Mouse (Mus musculus) limb, embryonic 15.5 days (tissue): ENCODE results near the gene Kcnk2. TPM values are rescaled to one million over a fixed set of nuclear protein-coding genes. Genes with fewer than 3 reads are reported as not detected.

ENCODE experiments used
- ATAC-seq: fragments of 200-750 bp; cut with Nextera tagmentation; 2 replicates; pipeline ENCODE4 v1.8.0; 2017; ENCODE audit warnings: low read depth, moderate TSS enrichment; ENCODE audit not compliant: insufficient number of reproducible peaks, low FRiP score, low TSS enrichment
- H3K27ac ChIP-seq: fragments of 300-500 bp; sonication (generic); 2 replicates; pipeline ENCODE4 v1.5.1; 2015; ENCODE audit warnings: moderate library complexity, mild to moderate bottlenecking, inconsistent platforms
- H3K27me3 ChIP-seq: fragments of 300-500 bp; sonication (generic); 2 replicates; pipeline ENCODE4 v1.6.1; 2015; ENCODE audit warnings: inconsistent platforms
- H3K36me3 ChIP-seq: fragments of 300-500 bp; sonication (generic); 2 replicates; pipeline ENCODE4 v1.6.1; 2015; ENCODE audit warnings: inconsistent platforms
- H3K4me1 ChIP-seq: fragments of 300-500 bp; sonication (generic); 2 replicates; pipeline ENCODE4 v1.6.1; 2015; ENCODE audit warnings: inconsistent platforms
- H3K4me2 ChIP-seq: fragments of 300-500 bp; sonication (generic); 2 replicates; pipeline ENCODE4 v1.6.1; 2015; ENCODE audit warnings: mild to moderate bottlenecking, inconsistent platforms
- H3K4me3 ChIP-seq: fragments of 300-500 bp; sonication (generic); 2 replicates; pipeline ENCODE4 v1.5.1; 2015; ENCODE audit warnings: mild to moderate bottlenecking, inconsistent platforms
- H3K9ac ChIP-seq: fragments of 300-500 bp; sonication (generic); 2 replicates; pipeline ENCODE4 v1.6.1; 2015; ENCODE audit warnings: inconsistent platforms
- H3K9me3 ChIP-seq: fragments of 300-500 bp; sonication (generic); 2 replicates; pipeline ENCODE4 v1.6.1; 2016; ENCODE audit warnings: inconsistent platforms
- WGBS: fragments of 180-500 bp; shearing (Covaris S2); methylation state at CpG from one replicate; pipeline ENCODE4 v1.1.7; 2015; 5-methylcytosine and 5-hydroxymethylcytosine counted together
- polyA plus RNA-seq: library from polyadenylated mRNA; unstranded; fragments of >200 nt; fragmentation: Nextera tagmentation; extraction: Ambion mirVana; gene quantifications from 2 replicates; pipeline ENCODE4 v1.2.1, GENCODE M21; 2015

Kcnk2 gene
- polyA plus RNA-seq: 7.2 and 9.3 TPM in 2 replicates

- no peak within 1 kb of the TSS for H3K27ac ChIP-seq
- no peaks in the 10 kb centered on the region for H3K36me3 ChIP-seq
- 22% methylated on average over 14 of the region's 14 CpGs for WGBS
- H3K27me3 ChIP-seq: no peaks in the 10 kb centered on the region; the same call in 1 of the 2 replicates
- H3K4me1 ChIP-seq: peaks cover 10% of the 10 kb centered on the region; the same call in 1 of the 2 replicates
- H3K4me3 ChIP-seq: peak within 1 kb of the TSS; percentile 9; the same call in 1 of the 2 replicates
- H3K9ac ChIP-seq: no peak within 1 kb of the TSS
- H3K9me3 ChIP-seq: no peaks in the 10 kb centered on the region
- peak within 1 kb of the TSS; percentile 29 for H3K4me2 ChIP-seq
- ATAC-seq: no peak
Measured at GRCm38 (mm10) chr1:189402223-189402943, at the start of gene Kcnk2. Kcnk2 (minus strand) TSS chr1:189402273.

- Histone ChIP-seq H3K27me3 (no peaks in the 10 kb centered on the region), H3K4me3 (no peak overlapping the region), H3K4me1 (no peaks in the 10 kb centered on the region), H3K27ac (no peak overlapping the region), H3K4me2 (no peak overlapping the region), H3K36me3 (no peaks in the 10 kb centered on the region), H3K9me3 (no peaks in the 10 kb centered on the region), H3K9ac (no peak overlapping the region)
- WGBS: 77% methylated on average over 9 of the region's 9 CpGs
- ATAC-seq: no peak
Measured at GRCm38 (mm10) chr1:189440741-189441140, 38.7 kb upstream of the Kcnk2 start.

GRCm38 (mm10) chr1:189437126-189437525 lies 35.1 kb upstream of the Kcnk2 start:
- H3K4me3 ChIP-seq: no peak overlapping the region
- no peak overlapping the region for H3K9ac ChIP-seq
- no peak overlapping the region for H3K27ac ChIP-seq
- no peaks in the 10 kb centered on the region for H3K36me3 ChIP-seq
- H3K4me1 ChIP-seq: no peaks in the 10 kb centered on the region
- H3K9me3 ChIP-seq: no peaks in the 10 kb centered on the region
- no peaks in the 10 kb centered on the region for H3K27me3 ChIP-seq
- H3K4me2 ChIP-seq: no peak overlapping the region
- WGBS: 76% methylated on average over 5 of the region's 5 CpGs
- ATAC-seq: no peak

GRCm38 (mm10) chr1:189435452-189435851 lies 33.4 kb upstream of the Kcnk2 start:
- 77% methylated on average over 10 of the region's 10 CpGs for WGBS
- Histone ChIP-seq H3K36me3 (no peaks in the 10 kb centered on the region), H3K4me1 (no peaks in the 10 kb centered on the region), H3K9me3 (no peaks in the 10 kb centered on the region), H3K4me3 (no peak overlapping the region), H3K27ac (no peak overlapping the region), H3K9ac (no peak overlapping the region), H3K27me3 (no peaks in the 10 kb centered on the region), H3K4me2 (no peak overlapping the region)
- no peak for ATAC-seq

GRCm38 (mm10) chr1:189431479-189431878 lies 29.4 kb upstream of the Kcnk2 start:
- Histone ChIP-seq H3K36me3 (no peaks in the 10 kb centered on the region), H3K27ac (no peak overlapping the region), H3K9ac (no peak overlapping the region), H3K4me3 (no peak overlapping the region), H3K4me2 (no peak overlapping the region), H3K27me3 (no peaks in the 10 kb centered on the region), H3K4me1 (no peaks in the 10 kb centered on the region), H3K9me3 (no peaks in the 10 kb centered on the region)
- no peak for ATAC-seq
- WGBS: 42% methylated on average over 5 of the region's 5 CpGs

- no peaks in the 10 kb centered on the region for H3K27me3 ChIP-seq
- H3K4me1 ChIP-seq: no peaks in the 10 kb centered on the region
- H3K4me3 ChIP-seq: no peak overlapping the region
- no peak overlapping the region for H3K9ac ChIP-seq
- 28% methylated on average over 4 of the region's 4 CpGs for WGBS
- ATAC-seq: no peak
- no peaks in the 10 kb centered on the region for H3K9me3 ChIP-seq
- no peak overlapping the region for H3K27ac ChIP-seq
- no peaks in the 10 kb centered on the region for H3K36me3 ChIP-seq
- H3K4me2 ChIP-seq: no peak overlapping the region
Measured at GRCm38 (mm10) chr1:189430534-189430933, 28.5 kb upstream of the Kcnk2 start.

GRCm38 (mm10) chr1:189429566-189429965 lies 27.5 kb upstream of the Kcnk2 start:
- no peak overlapping the region for H3K9ac ChIP-seq
- 42% methylated on average over 10 of the region's 10 CpGs for WGBS
- no peak overlapping the region for H3K4me2 ChIP-seq
- ATAC-seq: no peak
- H3K36me3 ChIP-seq: no peaks in the 10 kb centered on the region
- H3K27me3 ChIP-seq: no peaks in the 10 kb centered on the region
- H3K4me1 ChIP-seq: no peaks in the 10 kb centered on the region
- H3K27ac ChIP-seq: no peak overlapping the region
- no peaks in the 10 kb centered on the region for H3K9me3 ChIP-seq
- no peak overlapping the region for H3K4me3 ChIP-seq

- Histone ChIP-seq H3K4me2 (no peak overlapping the region), H3K9me3 (no peaks in the 10 kb centered on the region), H3K27ac (no peak overlapping the region), H3K36me3 (no peaks in the 10 kb centered on the region), H3K4me3 (no peak overlapping the region), H3K4me1 (no peaks in the 10 kb centered on the region), H3K9ac (no peak overlapping the region), H3K27me3 (no peaks in the 10 kb centered on the region)
- 79% methylated on average over 11 of the region's 11 CpGs for WGBS
- no peak for ATAC-seq
Measured at GRCm38 (mm10) chr1:189426252-189426651, 24.2 kb upstream of the Kcnk2 start.

- 68% methylated on average over 1 of the region's 1 CpGs for WGBS
- ATAC-seq: no peak
- Histone ChIP-seq H3K4me3 (no peak overlapping the region), H3K27me3 (no peaks in the 10 kb centered on the region), H3K9ac (no peak overlapping the region), H3K4me2 (no peak overlapping the region), H3K4me1 (no peaks in the 10 kb centered on the region), H3K27ac (no peak overlapping the region), H3K9me3 (no peaks in the 10 kb centered on the region), H3K36me3 (no peaks in the 10 kb centered on the region)
Measured at GRCm38 (mm10) chr1:189419914-189420313, 17.8 kb upstream of the Kcnk2 start.

GRCm38 (mm10) chr1:189409906-189410305 lies 7.8 kb upstream of the Kcnk2 start:
- H3K4me2 ChIP-seq: no peak overlapping the region
- no peaks in the 10 kb centered on the region for H3K36me3 ChIP-seq
- 88% methylated on average over 6 of the region's 6 CpGs for WGBS
- H3K27ac ChIP-seq: no peak overlapping the region
- no peaks in the 10 kb centered on the region for H3K9me3 ChIP-seq
- H3K27me3 ChIP-seq: no peaks in the 10 kb centered on the region
- H3K9ac ChIP-seq: no peak overlapping the region
- H3K4me3 ChIP-seq: no peak overlapping the region
- peaks cover 4% of the 10 kb centered on the region; the same call in 1 of the 2 replicates for H3K4me1 ChIP-seq
- no peak for ATAC-seq

- H3K4me3 ChIP-seq: no peak overlapping the region
- no peak overlapping the region for H3K9ac ChIP-seq
- no peak overlapping the region for H3K27ac ChIP-seq
- H3K27me3 ChIP-seq: no peaks in the 10 kb centered on the region; the same call in 1 of the 2 replicates
- H3K36me3 ChIP-seq: no peaks in the 10 kb centered on the region
- 48% methylated on average over 10 of the region's 10 CpGs for WGBS
- H3K9me3 ChIP-seq: no peaks in the 10 kb centered on the region
- peaks cover 10% of the 10 kb centered on the region; the same call in 1 of the 2 replicates for H3K4me1 ChIP-seq
- no peak for ATAC-seq
- no peak overlapping the region for H3K4me2 ChIP-seq
Measured at GRCm38 (mm10) chr1:189405221-189405620, 3.1 kb upstream of the Kcnk2 start.

- H3K36me3 ChIP-seq: no peaks in the 10 kb centered on the region
- H3K9me3 ChIP-seq: no peaks in the 10 kb centered on the region
- peaks cover 10% of the 10 kb centered on the region; the same call in 1 of the 2 replicates for H3K4me1 ChIP-seq
- H3K4me3 ChIP-seq: no peak overlapping the region
- WGBS: 47% methylated on average over 6 of the region's 6 CpGs
- no peaks in the 10 kb centered on the region; the same call in 1 of the 2 replicates for H3K27me3 ChIP-seq
- H3K27ac ChIP-seq: no peak overlapping the region
- no peak overlapping the region for H3K9ac ChIP-seq
- no peak overlapping the region for H3K4me2 ChIP-seq
- ATAC-seq: no peak
Measured at GRCm38 (mm10) chr1:189403546-189403945, 1.5 kb upstream of the Kcnk2 start.
